Mouse (Mus musculus) spleen, embryonic (tissue): ENCODE data around the gene Mcam.

Experiments
- CTCF ChIA-PET: fragments of 350-600 bp; sonication (Branson Sonifier 250); formaldehyde crosslinking; loops from one replicate; lab custom pipeline; 2022; lab: Charles Lee

Mcam gene

GRCm38 (mm10) chr9:44133287-44133686 lies 982 bp upstream of the Mcam start:
- CTCF ChIA-PET, result no interaction called here

GRCm38 (mm10) chr9:44134851-44135730 lies 822 bp downstream of the Mcam start:
- CTCF ChIA-PET, result interaction anchor here (0.7 to 1.0 kb wide), 2 partner anchors 16 to 196 kb away, joined by 3 read pairs; no protein-coding TSS in a partner anchor

GRCm38 (mm10) chr9:44135731-44136411 lies 1.6 kb downstream of the Mcam start:
- CTCF ChIA-PET, result interaction anchor here (1.0 kb wide), 1 partner anchor 17 kb away, joined by 3 read pairs; no protein-coding TSS in a partner anchor

GRCm38 (mm10) chr9:44137846-44138245 lies 3.6 kb downstream of the Mcam start:
- CTCF ChIA-PET, result no interaction called here

GRCm38 (mm10) chr9:44141951-44142350 lies 7.7 kb downstream of the Mcam start:
- CTCF ChIA-PET, result no interaction called here

GRCm38 (mm10) chr9:44143421-44143820 lies 9.2 kb downstream of the Mcam start:
- CTCF ChIA-PET, result interaction anchor here (0.6 to 0.7 kb wide), 2 partner anchors 18 to 57 kb away, joined by 3 read pairs; no protein-coding TSS in a partner anchor

GRCm38 (mm10) chr9:44144023-44144717 lies 9.9 kb downstream of the Mcam start:
- CTCF ChIA-PET, result interaction anchor here (0.7 kb wide), 1 partner anchor 19 kb away, joined by 3 read pairs; no protein-coding TSS in a partner anchor

GRCm38 (mm10) chr9:44144718-44145060 lies 10.4 kb downstream of the Mcam start:
- CTCF ChIA-PET, result no interaction called here

GRCm38 (mm10) chr9:44147290-44147689 lies 13.0 kb downstream of the Mcam start:
- CTCF ChIA-PET, result no interaction called here

GRCm38 (mm10) chr9:44159886-44160285 lies 25.6 kb downstream of the Mcam start:
- CTCF ChIA-PET, result interaction anchor here (0.7 kb wide), 1 partner anchor 11 kb away, joined by 3 read pairs; no protein-coding TSS in a partner anchor

- CTCF ChIA-PET, result interaction anchor here (0.5 to 0.6 kb wide), 3 partner anchors 53 to 311 kb away, joined by 3 to 5 read pairs (median 3); no protein-coding TSS in a partner anchor
Measured at GRCm38 (mm10) chr9:44168931-44169330, 34.7 kb downstream of the Mcam start.

- CTCF ChIA-PET, result interaction anchor here (0.6 kb wide), 1 partner anchor 103 kb away, joined by 3 read pairs; no protein-coding TSS in a partner anchor
Measured at GRCm38 (mm10) chr9:44170691-44171151, 36.5 kb downstream of the Mcam start.

GRCm38 (mm10) chr9:44175556-44175955 lies 41.3 kb downstream of the Mcam start:
- CTCF ChIA-PET, result no interaction called here

GRCm38 (mm10) chr9:44175957-44176356 lies 41.7 kb downstream of the Mcam start:
- CTCF ChIA-PET, result no interaction called here

GRCm38 (mm10) chr9:44177405-44177804 lies 43.1 kb downstream of the Mcam start:
- CTCF ChIA-PET, result interaction anchor here (0.7 kb wide), 1 partner anchor 301 kb away, joined by 3 read pairs; no protein-coding TSS in a partner anchor

GRCm38 (mm10) chr9:44178389-44178788 lies 44.1 kb downstream of the Mcam start:
- CTCF ChIA-PET, result no interaction called here

GRCm38 (mm10) chr9:44178811-44179210 lies 44.5 kb downstream of the Mcam start:
- CTCF ChIA-PET, result no interaction called here

- CTCF ChIA-PET, result interaction anchor here (0.5 to 0.7 kb wide), 2 partner anchors 16 to 124 kb away, joined by 3 to 6 read pairs; no protein-coding TSS in a partner anchor
Measured at GRCm38 (mm10) chr9:44181537-44181936, 47.3 kb downstream of the Mcam start.

- CTCF ChIA-PET, result interaction anchor here (0.6 kb wide), 1 partner anchor 51 kb away, joined by 4 read pairs; no protein-coding TSS in a partner anchor
Measured at GRCm38 (mm10) chr9:44182260-44182659, 48.0 kb downstream of the Mcam start.

- CTCF ChIA-PET, result no interaction called here
Measured at GRCm38 (mm10) chr9:44188223-44188622, 54.0 kb downstream of the Mcam start.

- CTCF ChIA-PET, result no interaction called here
Measured at GRCm38 (mm10) chr9:44191166-44191565, 56.9 kb downstream of the Mcam start.
